Mouse (Mus musculus) liver, embryonic 13.5 days (tissue): ENCODE measurements around the gene Mboat2. TPM values are rescaled to one million over a fixed set of nuclear protein-coding genes. Genes with fewer than 3 reads are reported as not detected.

Experiments
- ATAC-seq: fragments of 200-750 bp; cut with Nextera tagmentation; 2 replicates; pipeline ENCODE4 v1.8.0; 2017; ENCODE audit warnings: low read depth, mild to moderate bottlenecking, moderate number of reproducible peaks, moderate library complexity
- DNase-seq: peaks from one replicate; pipeline ENCODE4 v3.0.0; 2022
- H3K27ac ChIP-seq: fragments of 300-500 bp; sonication (generic); 2 replicates; pipeline ENCODE4 v1.5.1; 2015; ENCODE audit warnings: moderate library complexity, mild to moderate bottlenecking, inconsistent platforms
- H3K27me3 ChIP-seq: fragments of 300-500 bp; sonication (generic); 2 replicates; pipeline ENCODE4 v1.6.1; 2015; ENCODE audit warnings: mild to moderate bottlenecking, inconsistent platforms
- H3K36me3 ChIP-seq: fragments of 300-500 bp; sonication (generic); 2 replicates; pipeline ENCODE4 v1.6.1; 2015; ENCODE audit warnings: mild to moderate bottlenecking, inconsistent platforms
- H3K4me1 ChIP-seq: fragments of 300-500 bp; sonication (generic); replicated peaks from 2 replicates; pipeline ENCODE4 v1.6.1; 2015; ENCODE audit warnings: inconsistent platforms
- H3K4me2 ChIP-seq: fragments of 300-500 bp; sonication (generic); 2 replicates; pipeline ENCODE4 v1.6.1; 2015; ENCODE audit warnings: inconsistent platforms, mild to moderate bottlenecking, moderate library complexity
- H3K4me3 ChIP-seq: fragments of 300-500 bp; sonication (generic); replicated peaks from 2 replicates; pipeline ENCODE4 v1.5.1; 2015; ENCODE audit warnings: mild to moderate bottlenecking, inconsistent platforms
- H3K9ac ChIP-seq: fragments of 300-500 bp; sonication (generic); 2 replicates; pipeline ENCODE4 v1.6.1; 2015; ENCODE audit warnings: mild to moderate bottlenecking, inconsistent platforms
- H3K9me3 ChIP-seq: fragments of 300-500 bp; sonication (generic); replicated peaks from 2 replicates; pipeline ENCODE4 v1.6.1; 2016; ENCODE audit warnings: inconsistent platforms
- WGBS: fragments of 180-500 bp; shearing (Covaris S2); methylation state at CpG from one replicate; pipeline ENCODE4 v1.1.7; 2015; ENCODE audit not compliant: insufficient replicate concordance; 5-methylcytosine and 5-hydroxymethylcytosine counted together
- polyA plus RNA-seq: library from polyadenylated mRNA; unstranded; fragments of >200 nt; fragmentation: Nextera tagmentation; extraction: Ambion mirVana; gene quantifications from 2 replicates; pipeline ENCODE4 v1.2.1, GENCODE M21; 2015

The Mboat2 gene
- polyA plus RNA-seq, 1 experiment from 2014 or later: 5.3 TPM

- 78% methylated on average over 3 of the region's 3 CpGs for WGBS
- no peak overlapping the region for H3K4me2 ChIP-seq
- peak overlapping the region; percentile 69 for H3K27ac ChIP-seq
- no peaks in the 10 kb centered on the region for H3K27me3 ChIP-seq
- H3K9ac ChIP-seq: no peak overlapping the region
- no peaks in the 10 kb centered on the region for H3K36me3 ChIP-seq
- ATAC-seq (no peak), DNase-seq (no peak)
- peaks cover 85% of the 10 kb centered on the region for H3K4me1 ChIP-seq
- H3K4me3 ChIP-seq: no peak overlapping the region
- H3K9me3 ChIP-seq: no peaks in the 10 kb centered on the region
Measured at GRCm38 (mm10) chr12:24883279-24883678, 52.6 kb downstream of the Mboat2 start.

- DNase-seq (peak; percentile 47), ATAC-seq (peak; percentile 32)
- Histone ChIP-seq H3K9me3 (no peaks in the 10 kb centered on the region), H3K4me3 (no peak overlapping the region), H3K4me1 (peaks cover 87% of the 10 kb centered on the region), H3K27ac (peak overlapping the region; percentile 99), H3K4me2 (peak overlapping the region; percentile 15), H3K27me3 (no peaks in the 10 kb centered on the region), H3K9ac (peak overlapping the region; percentile 66), H3K36me3 (no peaks in the 10 kb centered on the region)
Measured at GRCm38 (mm10) chr12:24886800-24887199, 56.1 kb downstream of the Mboat2 start.

GRCm38 (mm10) chr12:24889371-24890051 lies 58.8 kb downstream of the Mboat2 start:
- 13% methylated on average over 7 of the region's 7 CpGs for WGBS
- no peaks in the 10 kb centered on the region for H3K36me3 ChIP-seq
- H3K4me1 ChIP-seq: peaks cover 95% of the 10 kb centered on the region
- H3K9ac ChIP-seq: peak overlapping the region; percentile 66
- H3K9me3 ChIP-seq: no peaks in the 10 kb centered on the region
- H3K4me3 ChIP-seq: peak overlapping the region; percentile 8
- peak overlapping the region; percentile 99 for H3K27ac ChIP-seq
- ATAC-seq (peak; percentile 91), DNase-seq (peak; percentile 87)
- H3K4me2 ChIP-seq: peak overlapping the region; percentile 53
- no peaks in the 10 kb centered on the region for H3K27me3 ChIP-seq

- DNase-seq (peak; percentile 28), ATAC-seq (0 out of 2 replicates have a peak, but pooled peaks have one; percentile 13)
- Histone ChIP-seq H3K4me3 (peak overlapping the region; percentile 8), H3K36me3 (no peaks in the 10 kb centered on the region), H3K9ac (peak overlapping the region; percentile 66), H3K27ac (peak overlapping the region; percentile 99), H3K4me2 (peak overlapping the region; percentile 53), H3K27me3 (no peaks in the 10 kb centered on the region), H3K9me3 (no peaks in the 10 kb centered on the region), H3K4me1 (peaks cover 95% of the 10 kb centered on the region)
- WGBS: 37% methylated on average over 2 of the region's 2 CpGs
Measured at GRCm38 (mm10) chr12:24890158-24890557, 59.5 kb downstream of the Mboat2 start.

- ATAC-seq: peak; percentile 42
- H3K27me3 ChIP-seq: no peaks in the 10 kb centered on the region
- H3K4me3 ChIP-seq: peak overlapping the region; percentile 21
- no peak for DNase-seq
- peaks cover 90% of the 10 kb centered on the region for H3K4me1 ChIP-seq
- no peaks in the 10 kb centered on the region for H3K9me3 ChIP-seq
- H3K36me3 ChIP-seq: no peaks in the 10 kb centered on the region
- H3K9ac ChIP-seq: peak overlapping the region; percentile 68
- WGBS: 47% methylated on average over 8 of the region's 8 CpGs
- peak overlapping the region; percentile 99 for H3K27ac ChIP-seq
- H3K4me2 ChIP-seq: peak overlapping the region; percentile 53
Measured at GRCm38 (mm10) chr12:24890684-24891459, 60.2 kb downstream of the Mboat2 start.

- peak; percentile 70 for ATAC-seq
- Histone ChIP-seq H3K4me1 (peaks cover 74% of the 10 kb centered on the region), H3K9me3 (no peaks in the 10 kb centered on the region), H3K27me3 (no peaks in the 10 kb centered on the region), H3K9ac (peak overlapping the region; percentile 58), H3K4me3 (peak overlapping the region; percentile 4; the same call in 1 of the 2 replicates), H3K36me3 (no peaks in the 10 kb centered on the region), H3K27ac (peak overlapping the region; percentile 99), H3K4me2 (peak overlapping the region; percentile 55)
- 10% methylated on average over 4 of the region's 4 CpGs for WGBS
- peak; percentile 82 for DNase-seq
Measured at GRCm38 (mm10) chr12:24892536-24892935, 61.9 kb downstream of the Mboat2 start.

GRCm38 (mm10) chr12:24893777-24894468 lies 63.2 kb downstream of the Mboat2 start:
- H3K4me2 ChIP-seq: peak overlapping the region; percentile 26
- DNase-seq: peak; percentile 50
- H3K9me3 ChIP-seq: no peaks in the 10 kb centered on the region
- no peak overlapping the region for H3K4me3 ChIP-seq
- no peaks in the 10 kb centered on the region for H3K27me3 ChIP-seq
- H3K27ac ChIP-seq: peak overlapping the region; percentile 99
- no peaks in the 10 kb centered on the region for H3K36me3 ChIP-seq
- peak overlapping the region; percentile 67 for H3K9ac ChIP-seq
- WGBS: 56% methylated on average over 10 of the region's 10 CpGs
- no peak for ATAC-seq
- H3K4me1 ChIP-seq: peaks cover 60% of the 10 kb centered on the region

GRCm38 (mm10) chr12:24895352-24895751 lies 64.7 kb downstream of the Mboat2 start:
- no peak overlapping the region for H3K4me2 ChIP-seq
- no peak overlapping the region for H3K4me3 ChIP-seq
- H3K9me3 ChIP-seq: no peaks in the 10 kb centered on the region
- H3K9ac ChIP-seq: no peak overlapping the region
- ATAC-seq (no peak), DNase-seq (no peak)
- H3K36me3 ChIP-seq: no peaks in the 10 kb centered on the region
- H3K27me3 ChIP-seq: no peaks in the 10 kb centered on the region
- WGBS: 77% methylated on average over 5 of the region's 5 CpGs
- H3K4me1 ChIP-seq: peaks cover 50% of the 10 kb centered on the region
- H3K27ac ChIP-seq: peak overlapping the region; percentile 3; the same call in 1 of the 2 replicates

- Histone ChIP-seq H3K4me2 (no peak overlapping the region), H3K27me3 (no peaks in the 10 kb centered on the region), H3K4me1 (peaks cover 30% of the 10 kb centered on the region), H3K4me3 (no peak overlapping the region), H3K9ac (no peak overlapping the region), H3K27ac (no peak overlapping the region), H3K9me3 (no peaks in the 10 kb centered on the region), H3K36me3 (no peaks in the 10 kb centered on the region)
- 80% methylated on average over 4 of the region's 4 CpGs for WGBS
- DNase-seq: no peak
- no peak for ATAC-seq
Measured at GRCm38 (mm10) chr12:24897354-24897753, 66.7 kb downstream of the Mboat2 start.

- H3K27me3 ChIP-seq: no peaks in the 10 kb centered on the region
- DNase-seq (no peak), ATAC-seq (no peak)
- peaks cover 22% of the 10 kb centered on the region for H3K4me1 ChIP-seq
- no peak overlapping the region for H3K9ac ChIP-seq
- no peak overlapping the region for H3K27ac ChIP-seq
- H3K4me3 ChIP-seq: no peak overlapping the region
- no peak overlapping the region for H3K4me2 ChIP-seq
- no peaks in the 10 kb centered on the region for H3K36me3 ChIP-seq
- WGBS: 77% methylated on average over 9 of the region's 9 CpGs
- no peaks in the 10 kb centered on the region for H3K9me3 ChIP-seq
Measured at GRCm38 (mm10) chr12:24898226-24898625, 67.5 kb downstream of the Mboat2 start.

- ATAC-seq (no peak), DNase-seq (no peak)
- no peak overlapping the region for H3K4me3 ChIP-seq
- H3K4me2 ChIP-seq: no peak overlapping the region
- no peaks in the 10 kb centered on the region for H3K36me3 ChIP-seq
- peaks cover 7% of the 10 kb centered on the region for H3K4me1 ChIP-seq
- H3K9ac ChIP-seq: no peak overlapping the region
- H3K27ac ChIP-seq: no peak overlapping the region
- H3K9me3 ChIP-seq: no peaks in the 10 kb centered on the region
- no peaks in the 10 kb centered on the region for H3K27me3 ChIP-seq
- 78% methylated on average over 10 of the region's 10 CpGs for WGBS
Measured at GRCm38 (mm10) chr12:24899636-24900035, 69.0 kb downstream of the Mboat2 start.
